Mouse (Mus musculus) cerebellum, adult 18-20 months (tissue): Measurements from ENCODE around the gene Znrf1.
"Not testable (repeated sequence)": the region's sequence is repeated elsewhere in the genome, so short reads cannot be mapped to it uniquely, and the experiment has no call there.

Experiments used
- DNase-seq, 2 experiments: peaks; one replicate each; pipeline ENCODE4 v3.0.0; 2021

Znrf1 gene

GRCm38 (mm10) chr8:111536031-111536977 is at the start of gene Znrf1:
Znrf1 (plus strand) TSS chr8:111536097.
- DNase-seq = peak; percentile 78 to 83

GRCm38 (mm10) chr8:111490034-111490591 is 45.8 kb upstream of the Znrf1 start:
- no peak for DNase-seq

- DNase-seq = no peak
Measured at GRCm38 (mm10) chr8:111491191-111491590, 44.7 kb upstream of the Znrf1 start.

GRCm38 (mm10) chr8:111492508-111492907 is 43.4 kb upstream of the Znrf1 start:
- no peak for DNase-seq

- DNase-seq = no peak
Measured at GRCm38 (mm10) chr8:111493176-111493575, 42.7 kb upstream of the Znrf1 start.

- no peak for DNase-seq
Measured at GRCm38 (mm10) chr8:111496326-111496725, 39.6 kb upstream of the Znrf1 start.

- DNase-seq = not testable (repeated sequence)
Measured at GRCm38 (mm10) chr8:111498249-111498648, 37.6 kb upstream of the Znrf1 start.

GRCm38 (mm10) chr8:111501724-111502464 is 34.0 kb upstream of the Znrf1 start:
- no peak for DNase-seq

GRCm38 (mm10) chr8:111508566-111508965 is 27.3 kb upstream of the Znrf1 start:
- DNase-seq = no peak

GRCm38 (mm10) chr8:111509278-111509677 is 26.6 kb upstream of the Znrf1 start:
- DNase-seq = no peak

- DNase-seq = no peak
Measured at GRCm38 (mm10) chr8:111510401-111510800, 25.5 kb upstream of the Znrf1 start.

GRCm38 (mm10) chr8:111512941-111513340 is 23.0 kb upstream of the Znrf1 start:
- DNase-seq = no peak

GRCm38 (mm10) chr8:111513446-111513845 is 22.5 kb upstream of the Znrf1 start:
- peak; percentile 56 to 65 for DNase-seq

- DNase-seq = no peak
Measured at GRCm38 (mm10) chr8:111516451-111517035, 19.4 kb upstream of the Znrf1 start.

GRCm38 (mm10) chr8:111517466-111517865 is 18.4 kb upstream of the Znrf1 start:
- DNase-seq = no peak

GRCm38 (mm10) chr8:111521713-111522429 is 14.0 kb upstream of the Znrf1 start, which contains the start of gene Wdr59:
Wdr59 (minus strand) TSS chr8:111522092.
- DNase-seq = peak; percentile 97 to 99

- DNase-seq = no peak
Measured at GRCm38 (mm10) chr8:111526403-111527024, 9.4 kb upstream of the Znrf1 start.

GRCm38 (mm10) chr8:111527149-111527548 is 8.7 kb upstream of the Znrf1 start:
- no peak for DNase-seq

GRCm38 (mm10) chr8:111528071-111528470 is 7.8 kb upstream of the Znrf1 start:
- no peak for DNase-seq

- no peak for DNase-seq
Measured at GRCm38 (mm10) chr8:111531191-111531590, 4.7 kb upstream of the Znrf1 start.

- no peak for DNase-seq
Measured at GRCm38 (mm10) chr8:111531621-111532020, 4.3 kb upstream of the Znrf1 start.

- DNase-seq = no peak
Measured at GRCm38 (mm10) chr8:111533503-111533902, 2.4 kb upstream of the Znrf1 start.
